Comparison of ENCODE assay signal across 12 mouse cellular contexts in the genomic region with DNA sequence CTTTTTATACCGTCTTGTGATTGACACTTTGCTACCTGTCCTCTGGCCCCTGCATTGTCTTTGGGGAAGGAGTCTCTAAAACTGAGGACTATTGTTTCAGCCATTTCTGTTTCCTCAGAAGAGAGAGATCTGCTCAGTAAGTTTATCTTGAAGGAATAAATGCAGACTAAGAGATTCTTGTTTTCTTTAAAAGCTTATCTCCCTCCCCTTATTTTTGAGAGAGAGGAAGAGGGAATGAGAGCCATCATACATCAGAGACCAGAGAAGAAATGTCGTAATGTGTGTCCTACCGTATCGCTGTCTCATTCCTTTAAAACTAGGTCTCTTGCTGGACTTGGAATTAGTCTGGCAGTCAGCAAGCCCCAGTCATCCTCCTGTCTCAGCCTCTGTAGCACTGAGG. TPM values are rescaled to one million over a fixed set of nuclear protein-coding genes. Genes with fewer than 3 reads are reported as not detected.
DNase-seq lines count a peak whose midpoint lies in the region; ATAC-seq and TF ChIP-seq lines count a peak whose summit lies in the region.
"Had no signal": no experiment of that assay in that cellular context is flagged by ENCODE, and none has a peak within 500 bp of the region (broad histone marks: within the 10 kb centered on the region; RNA-seq: fewer than 3 reads in every experiment).

No protein-coding gene starts in this region.

- no peaks in the 10 kb centered on the region for H3K36me3 ChIP-seq in hindbrain, embryonic 15.5 days
- H3K36me3 ChIP-seq in hindbrain, embryonic 13.5 days: no peaks in the 10 kb centered on the region
- no peaks in the 10 kb centered on the region for H3K36me3 ChIP-seq in spleen, adult 2 months (ENCODE audit: control insufficient read depth, insufficient read depth, low read length)
- peaks cover 35% of the 10 kb centered on the region for H3K36me3 ChIP-seq in liver, embryonic 12.5 days

- 0 out of 2 replicates have a peak overlapping the region, but pooled peaks have one; percentile 3 for H3K27ac ChIP-seq in hindbrain, embryonic 15.5 days (replicated peaks)
- no peak overlapping the region for H3K27ac ChIP-seq in hindbrain, embryonic 13.5 days
- peak overlapping the region; percentile 28; the same call in 1 of the 2 replicates for H3K27ac ChIP-seq in spleen, adult 2 months (ENCODE audit: insufficient read depth, low read length)
- peak overlapping the region; percentile 97 for H3K27ac ChIP-seq in liver, embryonic 12.5 days

- WGBS in hindbrain, embryonic 15.5 days: 82% methylated on average over 4 of the region's 4 CpGs
- WGBS in hindbrain, embryonic 13.5 days: 82% methylated on average over 4 of the region's 4 CpGs
- 54% methylated on average over 4 of the region's 4 CpGs for WGBS in spleen, adult 2 months
- 64% methylated on average over 4 of the region's 4 CpGs for WGBS in liver, embryonic 12.5 days (ENCODE audit: insufficient replicate concordance)

- no peak for ATAC-seq in hindbrain, embryonic 15.5 days (ENCODE audit: low FRiP score, low read depth)
- no peak for ATAC-seq in hindbrain, embryonic 13.5 days (ENCODE audit: low FRiP score)
- no peak for ATAC-seq in liver, embryonic 12.5 days

- no peaks in the 10 kb centered on the region for H3K9me3 ChIP-seq in hindbrain, embryonic 15.5 days
- H3K9me3 ChIP-seq in hindbrain, embryonic 13.5 days: no peaks in the 10 kb centered on the region
- no peaks in the 10 kb centered on the region for H3K9me3 ChIP-seq in liver, embryonic 12.5 days (replicated peaks)

- H3K9ac ChIP-seq in hindbrain, embryonic 15.5 days: no peak overlapping the region
- H3K9ac ChIP-seq in hindbrain, embryonic 13.5 days: no peak overlapping the region
- H3K9ac ChIP-seq in liver, embryonic 12.5 days: peak overlapping the region; percentile 35; the same call in 1 of the 2 replicates

- TF ChIP-seq CTCF in spleen, adult 2 months (IDR thresholded peaks at IDR 0.05; ENCODE audit: extremely low read depth, insufficient read depth, insufficient read length, insufficient replicate concordance): no peak

- no peak overlapping the region for H3K4me3 ChIP-seq in hindbrain, embryonic 15.5 days
- H3K4me3 ChIP-seq in hindbrain, embryonic 13.5 days: no peak overlapping the region
- no peak overlapping the region for H3K4me3 ChIP-seq in spleen, adult 2 months (ENCODE audit: extremely low read depth, insufficient read depth, insufficient read length)
- no peak overlapping the region for H3K4me3 ChIP-seq in liver, embryonic 12.5 days

- no peaks in the 10 kb centered on the region for H3K27me3 ChIP-seq in hindbrain, embryonic 15.5 days
- no peaks in the 10 kb centered on the region for H3K27me3 ChIP-seq in hindbrain, embryonic 13.5 days
- H3K27me3 ChIP-seq in spleen, adult 2 months (ENCODE audit: control insufficient read depth, insufficient read depth, low read length): no peaks in the 10 kb centered on the region
- H3K27me3 ChIP-seq in liver, embryonic 12.5 days (replicated peaks): no peaks in the 10 kb centered on the region

- no peak for TF ChIP-seq POLR2A in spleen, adult 2 months (IDR thresholded peaks at IDR 0.05; ENCODE audit: low read depth, low read length)

- H3K4me1 ChIP-seq in hindbrain, embryonic 15.5 days (replicated peaks): peaks cover 40% of the 10 kb centered on the region
- peaks cover 48% of the 10 kb centered on the region for H3K4me1 ChIP-seq in hindbrain, embryonic 13.5 days (replicated peaks)
- H3K4me1 ChIP-seq in spleen, adult 2 months (ENCODE audit: control insufficient read depth, insufficient read depth, insufficient read length): peaks cover 39% of the 10 kb centered on the region
- H3K4me1 ChIP-seq in liver, embryonic 12.5 days: peaks cover 80% of the 10 kb centered on the region

- DNase-seq in spleen, adult 2 months (ENCODE audit: low read depth in 1 of 2, low spot score in 2 of 2): no peak
- DNase-seq in spleen, postnatal 36 days (ENCODE audit: low spot score in 2 of 2): no peak
- no peak for DNase-seq in embryo, embryonic 10 days (ENCODE audit: low spot score)
- no peak for DNase-seq in cerebellum, postnatal 4 days (ENCODE audit: low spot score in 2 of 2)
- DNase-seq: adrenal gland, postnatal 14 days; cerebellum, adult 2 months; lung, postnatal 4 days; thymus, postnatal 4 days had no signal

- no peak overlapping the region for H3K4me2 ChIP-seq in hindbrain, embryonic 15.5 days
- H3K4me2 ChIP-seq in hindbrain, embryonic 13.5 days: no peak overlapping the region
- peak overlapping the region; percentile 85 for H3K4me2 ChIP-seq in liver, embryonic 12.5 days

RNA-seq across cellular contexts. Expression of a gene that starts 4.9 kb away (rescaled TPM):
- polyA plus RNA-seq in hindbrain, embryonic 15.5 days (2015; fragmentation: Nextera tagmentation; extraction: Ambion mirVana): 381 and 397 TPM in 2 replicates
- 390 and 405 TPM in 2 replicates for polyA plus RNA-seq in hindbrain, embryonic 13.5 days (2015; fragmentation: Nextera tagmentation; extraction: Ambion mirVana)
- polyA plus RNA-seq in spleen, adult 2 months (2012; rRNA removed): 186 and 302 TPM in 2 replicates
- polyA plus RNA-seq in liver, embryonic 12.5 days (2016; fragmentation: Nextera tagmentation; extraction: Ambion mirVana): 268 and 269 TPM in 2 replicates

RNA-seq across cellular contexts. Expression of a gene that starts 37.5 kb away (rescaled TPM):
- polyA plus RNA-seq in hindbrain, embryonic 15.5 days (2015; fragmentation: Nextera tagmentation; extraction: Ambion mirVana): not detected in 2 replicates
- 0.42 TPM in 1 of 2 replicates, not detected in the other for polyA plus RNA-seq in hindbrain, embryonic 13.5 days (2015; fragmentation: Nextera tagmentation; extraction: Ambion mirVana)
- polyA plus RNA-seq in spleen, adult 2 months (2012; rRNA removed): 0.08 and 0.14 TPM in 2 replicates
- polyA plus RNA-seq in liver, embryonic 12.5 days (2016; fragmentation: Nextera tagmentation; extraction: Ambion mirVana): 1.2 and 1.5 TPM in 2 replicates
- polyA plus RNA-seq: cerebellum, adult 2 months had no signal

RNA-seq across cellular contexts. Expression of a gene that starts 43.7 kb away (rescaled TPM):
- polyA plus RNA-seq in hindbrain, embryonic 15.5 days (2015; fragmentation: Nextera tagmentation; extraction: Ambion mirVana): 212 and 217 TPM in 2 replicates
- 199 and 206 TPM in 2 replicates for polyA plus RNA-seq in hindbrain, embryonic 13.5 days (2015; fragmentation: Nextera tagmentation; extraction: Ambion mirVana)
- 102 and 119 TPM in 2 replicates for polyA plus RNA-seq in spleen, adult 2 months (2012; rRNA removed)
- 119 and 120 TPM in 2 replicates for polyA plus RNA-seq in liver, embryonic 12.5 days (2016; fragmentation: Nextera tagmentation; extraction: Ambion mirVana)

RNA-seq across cellular contexts. Expression of a gene that starts 43.9 kb away (rescaled TPM):
- 137 and 144 TPM in 2 replicates for polyA plus RNA-seq in hindbrain, embryonic 15.5 days (2015; fragmentation: Nextera tagmentation; extraction: Ambion mirVana)
- polyA plus RNA-seq in hindbrain, embryonic 13.5 days (2015; fragmentation: Nextera tagmentation; extraction: Ambion mirVana): 98.2 and 102 TPM in 2 replicates
- polyA plus RNA-seq in spleen, adult 2 months (2012; rRNA removed): 27.5 and 33.8 TPM in 2 replicates
- 45.7 and 48.7 TPM in 2 replicates for polyA plus RNA-seq in liver, embryonic 12.5 days (2016; fragmentation: Nextera tagmentation; extraction: Ambion mirVana)

RNA-seq across cellular contexts. Expression of a gene that starts 46.4 kb away (rescaled TPM):
- not detected in 2 replicates for polyA plus RNA-seq in hindbrain, embryonic 15.5 days (2015; fragmentation: Nextera tagmentation; extraction: Ambion mirVana)
- polyA plus RNA-seq in hindbrain, embryonic 13.5 days (2015; fragmentation: Nextera tagmentation; extraction: Ambion mirVana): not detected in 2 replicates
- polyA plus RNA-seq in spleen, adult 2 months (2012; rRNA removed): 0.18 and 0.27 TPM in 2 replicates
- polyA plus RNA-seq in liver, embryonic 12.5 days (2016; fragmentation: Nextera tagmentation; extraction: Ambion mirVana): not detected in 2 replicates
- polyA plus RNA-seq: cerebellum, adult 2 months; gonadal fat pad, adult 2 months had no signal
